Mouse (Mus musculus): ENCODE data around the gene Cldn1.

DNA sequence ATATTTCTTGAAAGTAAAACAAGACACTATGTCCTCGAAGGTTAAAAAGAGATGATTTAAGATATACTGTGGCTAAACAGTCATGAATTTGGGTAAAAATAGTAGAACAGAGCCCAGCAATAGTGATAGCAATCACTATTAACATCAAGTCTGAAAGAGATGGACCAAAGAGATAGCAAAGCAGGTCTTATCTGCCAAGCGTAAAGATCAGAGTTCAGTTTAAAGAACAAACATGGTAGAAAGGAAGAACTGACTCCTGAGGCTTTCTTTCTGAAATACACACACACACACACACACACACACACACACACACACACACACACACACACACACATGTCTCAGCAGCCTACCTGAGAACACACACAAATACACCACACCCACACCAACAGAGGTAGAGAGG is 14.5 kb upstream of the Cldn1 start:
- TF ChIP-seq POLR2A (IDR thresholded peaks at IDR 0.05; ENCODE audit: low read depth, low read length) = no peak
- no peak for TF ChIP-seq CTCF (conservative IDR thresholded peaks at IDR 0.05; ENCODE audit: insufficient read depth, insufficient read length, low read depth, low read length)

Measured in kidney, adult 2 months (tissue).